Comparison of ENCODE assay signal across 17 mouse cellular contexts in genomic region chr5:3772017-3772416, GRCm38 (mm10). TPM values are rescaled to one million over a fixed set of nuclear protein-coding genes. Genes with fewer than 3 reads are reported as not detected.
A peak's percentile ranks its signal among the peaks of the same experiment; 100 is the strongest.
DNase-seq lines count a peak whose midpoint lies in the region; ATAC-seq lines count a peak whose summit lies in the region.
"Had no signal": no experiment of that assay in that cellular context is flagged by ENCODE, and none has a peak within 500 bp of the region (broad histone marks: within the 10 kb centered on the region; RNA-seq: fewer than 3 reads in every experiment).

No protein-coding gene starts in this region.

- ATAC-seq in hindbrain, embryonic 14.5 days (ENCODE audit: low FRiP score), result 0 out of 2 replicates have a peak, but pooled peaks have one; percentile 31
- ATAC-seq in hindbrain, embryonic 12.5 days (ENCODE audit: low FRiP score), result no peak
- peak; percentile 63; the same call in 1 of the 2 replicates for ATAC-seq in embryonic facial prominence, embryonic 14.5 days (ENCODE audit: low read depth)
- ATAC-seq in megakaryocyte-erythroid progenitor cell, adult 5-6 weeks (replicated peaks; ENCODE audit: low FRiP score, low TSS enrichment, poor library complexity, severe bottlenecking), result peak; percentile 52
- ATAC-seq in intestine, embryonic 15.5 days, result no peak

- 0 out of 2 replicates have a peak, but pooled peaks cover 6% of the 10 kb centered on the region for H3K4me1 ChIP-seq in hindbrain, embryonic 14.5 days (replicated peaks; ENCODE audit: control insufficient read depth, insufficient read depth, low read length)
- H3K4me1 ChIP-seq in hindbrain, embryonic 12.5 days, result 0 out of 2 replicates have a peak, but pooled peaks cover 3% of the 10 kb centered on the region
- no peaks in the 10 kb centered on the region for H3K4me1 ChIP-seq in embryonic facial prominence, embryonic 14.5 days (ENCODE audit: control insufficient read depth, insufficient read depth, low read length)
- H3K4me1 ChIP-seq in intestine, embryonic 15.5 days (replicated peaks), result no peaks in the 10 kb centered on the region
- H3K4me1 ChIP-seq: lung, embryonic 15.5 days had no signal

- no peak overlapping the region for H3K4me2 ChIP-seq in hindbrain, embryonic 14.5 days (replicated peaks)
- no peak overlapping the region for H3K4me2 ChIP-seq in hindbrain, embryonic 12.5 days (replicated peaks)
- H3K4me2 ChIP-seq in embryonic facial prominence, embryonic 14.5 days (ENCODE audit: low read depth, low read length), result no peak overlapping the region; the same call in 1 of the 2 replicates
- no peak overlapping the region for H3K4me2 ChIP-seq in intestine, embryonic 15.5 days (replicated peaks)
- H3K4me2 ChIP-seq: lung, embryonic 15.5 days had no signal

- no peak overlapping the region for H3K9ac ChIP-seq in hindbrain, embryonic 14.5 days
- no peak overlapping the region for H3K9ac ChIP-seq in hindbrain, embryonic 12.5 days
- no peak overlapping the region for H3K9ac ChIP-seq in embryonic facial prominence, embryonic 14.5 days (ENCODE audit: low read depth, low read length)
- H3K9ac ChIP-seq in intestine, embryonic 15.5 days, result no peak overlapping the region
- H3K9ac ChIP-seq: lung, embryonic 15.5 days had no signal

- peak; percentile 17 for DNase-seq in adrenal gland, postnatal 10 days
- no peak for DNase-seq in adrenal gland, adult 8-10 months
- no peak for DNase-seq in hindbrain, embryonic 14.5 days (ENCODE audit: low spot score)
- no peak for DNase-seq in embryonic facial prominence, embryonic 14.5 days (ENCODE audit: low spot score)
- DNase-seq in frontal cortex, postnatal 36 days (ENCODE audit: low spot score in 2 of 2), result no peak
- DNase-seq: cerebellum, postnatal 25 days; gastrocnemius, postnatal 10 days; heart, postnatal 4 days; kidney, postnatal 14 days; layer of hippocampus, postnatal 36 days; liver; thymus, adult 18-20 months had no signal

- no peak overlapping the region for H3K4me3 ChIP-seq in hindbrain, embryonic 14.5 days (replicated peaks; ENCODE audit: low read length)
- no peak overlapping the region for H3K4me3 ChIP-seq in hindbrain, embryonic 12.5 days
- H3K4me3 ChIP-seq in embryonic facial prominence, embryonic 14.5 days (ENCODE audit: low read depth, low read length), result no peak overlapping the region
- H3K4me3 ChIP-seq in intestine, embryonic 15.5 days (replicated peaks), result no peak overlapping the region
- H3K4me3 ChIP-seq: lung, embryonic 15.5 days; myocyte had no signal

- H3K36me3 ChIP-seq in hindbrain, embryonic 14.5 days (replicated peaks; ENCODE audit: control insufficient read depth, insufficient read depth), result peaks cover 4% of the 10 kb centered on the region; the same call in 1 of the 2 replicates
- peaks cover 4% of the 10 kb centered on the region; the same call in 1 of the 2 replicates for H3K36me3 ChIP-seq in hindbrain, embryonic 12.5 days
- H3K36me3 ChIP-seq in embryonic facial prominence, embryonic 14.5 days (ENCODE audit: control insufficient read depth, insufficient read depth, low read length), result peaks cover under 1% of the 10 kb centered on the region; the same call in 1 of the 2 replicates
- H3K36me3 ChIP-seq in intestine, embryonic 15.5 days, result no peaks in the 10 kb centered on the region

- no peaks in the 10 kb centered on the region for H3K9me3 ChIP-seq in hindbrain, embryonic 14.5 days (ENCODE audit: control insufficient read depth, low read length)
- no peaks in the 10 kb centered on the region for H3K9me3 ChIP-seq in hindbrain, embryonic 12.5 days (replicated peaks)
- H3K9me3 ChIP-seq in embryonic facial prominence, embryonic 14.5 days (ENCODE audit: control insufficient read depth, low read length), result no peaks in the 10 kb centered on the region
- H3K9me3 ChIP-seq in intestine, embryonic 15.5 days, result no peaks in the 10 kb centered on the region
- H3K9me3 ChIP-seq: lung, embryonic 15.5 days had no signal

- H3K27ac ChIP-seq in hindbrain, embryonic 14.5 days, result peak overlapping the region; percentile 59; the same call in 1 of the 2 replicates
- H3K27ac ChIP-seq in hindbrain, embryonic 12.5 days, result no peak overlapping the region
- H3K27ac ChIP-seq in embryonic facial prominence, embryonic 14.5 days (replicated peaks; ENCODE audit: low read depth, low read length), result no peak overlapping the region; the same call in 1 of the 2 replicates
- no peak overlapping the region for H3K27ac ChIP-seq in intestine, embryonic 15.5 days
- H3K27ac ChIP-seq: lung, embryonic 15.5 days had no signal

- no peaks in the 10 kb centered on the region for H3K27me3 ChIP-seq in hindbrain, embryonic 14.5 days (ENCODE audit: control insufficient read depth, insufficient read depth, low read length)
- H3K27me3 ChIP-seq in hindbrain, embryonic 12.5 days, result no peaks in the 10 kb centered on the region
- no peaks in the 10 kb centered on the region for H3K27me3 ChIP-seq in embryonic facial prominence, embryonic 14.5 days (replicated peaks; ENCODE audit: control insufficient read depth, insufficient read depth, low read length)
- H3K27me3 ChIP-seq in intestine, embryonic 15.5 days (replicated peaks), result no peaks in the 10 kb centered on the region
- H3K27me3 ChIP-seq: lung, embryonic 15.5 days had no signal

- 59% methylated on average over 3 of the region's 3 CpGs for WGBS in hindbrain, embryonic 14.5 days
- 71% methylated on average over 3 of the region's 3 CpGs for WGBS in hindbrain, embryonic 12.5 days
- 47% methylated on average over 3 of the region's 3 CpGs for WGBS in embryonic facial prominence, embryonic 14.5 days
- 74% methylated on average over 3 of the region's 3 CpGs for WGBS in intestine, embryonic 15.5 days

RNA-seq across cellular contexts. Expression of gene Ankib1, which starts 30.7 kb away (rescaled TPM):
- total RNA-seq in adrenal gland, postnatal 10 days (2021), result 10 to 100 TPM; 47.8 to 53.0 TPM
- 10 to 100 TPM; 64.7 to 83.4 (median 71.4) TPM for total RNA-seq in adrenal gland, adult 8-10 months (2022)
- polyA plus RNA-seq in hindbrain, embryonic 14.5 days (2014; fragmentation: Nextera tagmentation; extraction: Ambion mirVana), result 25.0 and 25.7 TPM in 2 replicates
- 24.1 and 26.1 TPM in 2 replicates for polyA plus RNA-seq in hindbrain, embryonic 12.5 days (2016; fragmentation: Nextera tagmentation; extraction: Ambion mirVana)
- polyA plus RNA-seq in embryonic facial prominence, embryonic 14.5 days (2014; fragmentation: Nextera tagmentation; extraction: Ambion mirVana), result 13.2 and 15.2 TPM in 2 replicates
- 29.0 and 34.5 TPM in 2 replicates for total RNA-seq in megakaryocyte-erythroid progenitor cell, adult 5-6 weeks (2014; fragmentation: Nextera tagmentation)
- total RNA-seq in megakaryocyte-erythroid progenitor cell, adult 5-6 weeks (2017), result 44.4 and 63.5 TPM in 2 replicates
- 8.4 and 9.2 TPM in 2 replicates for polyA plus RNA-seq in intestine, embryonic 15.5 days (2015; fragmentation: Nextera tagmentation; extraction: Ambion mirVana)

RNA-seq across cellular contexts. Expression of gene Krit1, which starts 31.0 kb away (rescaled TPM):
- total RNA-seq in adrenal gland, postnatal 10 days (2021), result 10 to 100 TPM; 34.0 to 44.6 TPM
- total RNA-seq in adrenal gland, adult 8-10 months (2022), result 10 to 100 TPM; 52.7 to 78.7 (median 59.3) TPM
- 49.8 and 51.4 TPM in 2 replicates for polyA plus RNA-seq in hindbrain, embryonic 14.5 days (2014; fragmentation: Nextera tagmentation; extraction: Ambion mirVana)
- polyA plus RNA-seq in hindbrain, embryonic 12.5 days (2016; fragmentation: Nextera tagmentation; extraction: Ambion mirVana), result 75.2 and 80.2 TPM in 2 replicates
- 34.4 and 38.3 TPM in 2 replicates for polyA plus RNA-seq in embryonic facial prominence, embryonic 14.5 days (2014; fragmentation: Nextera tagmentation; extraction: Ambion mirVana)
- total RNA-seq in megakaryocyte-erythroid progenitor cell, adult 5-6 weeks (2014; fragmentation: Nextera tagmentation), result 68.1 and 79.3 TPM in 2 replicates
- 54.5 and 69.1 TPM in 2 replicates for total RNA-seq in megakaryocyte-erythroid progenitor cell, adult 5-6 weeks (2017)
- 30.4 and 34.2 TPM in 2 replicates for polyA plus RNA-seq in intestine, embryonic 15.5 days (2015; fragmentation: Nextera tagmentation; extraction: Ambion mirVana)

Comparison
In these comparisons a context has a peak if more than half of its experiments do, and no peak if none do; other contexts are left out.
1. ATAC-seq: peak in hindbrain, embryonic 14.5 days (single experiment), embryonic facial prominence, embryonic 14.5 days (single experiment) and megakaryocyte-erythroid progenitor cell, adult 5-6 weeks (single experiment); none in hindbrain, embryonic 12.5 days (single experiment) and intestine, embryonic 15.5 days (single experiment).